Mouse (Mus musculus) C2C12 (cell line): ENCODE measurements at regions not wholly inside any gene's neighbourhood (a gene's known extent, or its start where the extent isn't known, plus 50 kb on each side); places are given as distances from the start of the nearest gene placed in this dataset.
"Not testable (repeated sequence)": the region's sequence is repeated elsewhere in the genome, so short reads cannot be mapped to it uniquely, and the experiment has no call there.

Experiments
- H3K27me3 ChIP-seq: one replicate; pipeline ENCODE4 v1.6.1; 2011; ENCODE audit not compliant: control insufficient read depth, insufficient read depth, insufficient read length
- H3K36me3 ChIP-seq: one replicate; pipeline ENCODE4 v1.6.1; 2011; ENCODE audit not compliant: control insufficient read depth, insufficient read depth
- H3K4me3 ChIP-seq: one replicate; pipeline ENCODE4 v1.5.1; 2011; ENCODE audit warnings: mild to moderate bottlenecking, control low read depth; ENCODE audit not compliant: poor library complexity, insufficient read depth, severe bottlenecking
- H3K79me2 ChIP-seq: one replicate; pipeline ENCODE4 v1.6.1; 2011; ENCODE audit not compliant: control insufficient read depth, insufficient read depth
- H3K79me3 ChIP-seq: one replicate; pipeline ENCODE4 v1.6.1; 2011; ENCODE audit warnings: low read depth, control low read depth
- H3ac ChIP-seq: one replicate; pipeline ENCODE3; 2011; ENCODE audit warnings: low read depth; ENCODE audit not compliant: control insufficient read depth, insufficient read length

- H3K4me3 ChIP-seq, H3K79me3 ChIP-seq, H3K36me3 ChIP-seq, H3ac ChIP-seq, H3K79me2 ChIP-seq, H3K27me3 ChIP-seq: not testable (repeated sequence)
These were observed 57.5 kb upstream of the Gm21119 start for GRCm38 (mm10) chr8:20557184-20557583.

GRCm38 (mm10) chr8:20557609-20558008 is 57.1 kb upstream of the Gm21119 start:
- H3K36me3 ChIP-seq, H3K27me3 ChIP-seq, H3K79me3 ChIP-seq, H3K79me2 ChIP-seq, H3K4me3 ChIP-seq, H3ac ChIP-seq: not testable (repeated sequence)
